Mouse (Mus musculus): Measurements from ENCODE around the gene Reps2.

DNA sequence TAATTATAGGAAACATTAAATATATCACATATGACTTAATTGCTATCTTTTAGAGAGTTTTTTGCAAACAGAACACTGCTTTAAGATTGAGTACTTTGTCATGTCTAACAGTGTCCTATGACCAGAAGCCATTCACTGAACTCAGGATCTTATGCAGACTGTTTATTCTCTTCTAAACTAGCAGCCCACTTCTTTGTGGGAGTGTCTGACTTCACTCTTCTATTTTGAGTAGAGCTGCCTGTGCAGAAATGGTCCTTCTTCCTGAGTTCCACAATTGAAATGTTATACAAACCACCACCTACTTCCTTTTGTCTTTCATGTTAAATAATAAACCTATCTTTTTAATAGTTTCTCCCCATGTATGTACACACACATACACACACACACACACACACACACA lies 98.4 kb downstream of the Reps2 start:
- TF ChIP-seq POLR2A (IDR thresholded peaks at IDR 0.05; ENCODE audit: insufficient read depth, low read length) (no peak), CTCF (IDR thresholded peaks at IDR 0.05; ENCODE audit: low read depth, low read length) (no peak)
